Mouse (Mus musculus): ENCODE results near the gene Ankrd44.

The Ankrd44 gene

DNA sequence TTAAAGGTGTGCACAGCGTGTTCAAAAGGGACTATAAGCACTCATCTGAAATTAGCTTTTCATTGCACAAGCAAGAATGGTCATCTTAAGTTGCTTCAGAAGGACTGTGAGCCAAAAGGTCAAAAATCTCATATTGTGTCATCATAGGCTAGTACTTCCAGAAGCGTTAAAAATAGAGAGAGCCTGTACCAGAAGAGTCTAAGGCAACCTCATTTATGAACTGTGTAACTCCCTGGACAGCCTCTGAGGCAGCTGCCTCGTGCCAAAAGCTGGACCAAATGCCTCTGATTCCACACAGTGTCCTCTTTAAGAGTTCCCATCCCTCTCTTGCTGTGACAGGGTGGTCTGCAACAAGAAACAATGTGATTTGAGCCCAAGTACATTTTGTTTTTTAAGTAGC is 176.7 kb downstream of the Ankrd44 start:
- DNase-seq: peak; percentile 28

- peak; percentile 34 for DNase-seq
These were observed 178.3 kb downstream of the Ankrd44 start for GRCm38 (mm10) chr1:54747785-54748420.

DNA sequence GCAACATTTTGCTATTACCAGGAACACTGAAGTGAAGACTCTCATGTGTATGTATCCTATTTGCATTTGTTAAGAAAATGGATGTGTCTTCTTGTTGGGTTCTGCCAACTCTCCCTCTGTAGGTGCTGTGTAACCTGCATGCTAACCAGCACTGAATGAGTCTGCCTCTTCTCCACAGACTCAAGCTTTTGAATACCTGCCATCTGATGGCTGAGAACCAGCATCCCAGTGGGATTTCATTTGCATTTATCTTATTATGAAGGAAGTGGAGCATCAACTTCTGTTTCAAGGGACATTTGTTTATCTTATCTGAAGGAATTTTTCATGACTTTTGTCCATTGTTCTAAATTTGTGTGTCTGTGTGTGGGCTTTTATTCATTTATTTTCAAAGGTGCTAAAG is 180.5 kb downstream of the Ankrd44 start:
- DNase-seq: no peak

GRCm38 (mm10) chr1:54744171-54744570 is 182.0 kb downstream of the Ankrd44 start:
- no peak for DNase-seq

DNA sequence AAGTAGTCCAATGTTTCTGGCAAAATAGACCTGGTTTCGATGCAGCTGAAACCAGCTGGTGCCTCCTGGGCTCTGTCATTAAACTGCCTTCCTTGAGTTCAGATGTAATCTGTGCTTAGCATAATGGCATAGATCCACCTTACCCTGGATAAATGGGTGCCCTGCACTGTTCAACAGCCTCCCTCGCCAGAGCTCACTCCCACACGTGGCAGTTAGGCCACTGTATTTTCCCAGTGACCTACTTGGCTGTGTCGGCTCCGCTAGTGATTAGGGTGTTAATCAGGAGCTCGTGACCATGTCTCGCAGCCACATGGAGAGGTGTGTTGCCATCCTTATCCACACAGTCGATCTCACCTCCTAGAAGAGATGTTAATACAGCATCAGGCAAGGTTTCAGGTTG is 183.1 kb downstream of the Ankrd44 start:
- no peak for DNase-seq

DNA sequence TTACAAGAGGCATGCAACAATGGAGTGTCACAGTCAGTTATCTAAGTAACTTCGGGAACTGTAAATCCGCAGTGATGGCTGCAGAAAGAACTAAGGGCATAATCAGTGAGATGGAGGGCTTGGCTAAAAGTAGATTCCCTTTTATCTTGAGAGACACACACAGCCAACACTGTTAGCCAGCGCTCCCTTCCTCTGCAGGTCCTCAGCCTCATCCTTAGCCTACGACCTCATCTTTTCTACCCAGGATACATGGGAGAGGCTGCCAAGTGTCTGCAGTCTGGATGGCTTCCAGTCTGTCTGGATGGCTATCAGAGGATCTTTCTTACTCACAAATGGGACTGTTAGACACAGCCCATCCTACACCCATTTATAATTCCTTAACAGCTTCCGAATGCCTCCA is 185.3 kb downstream of the Ankrd44 start:
- DNase-seq: peak; percentile 73

GRCm38 (mm10) chr1:54737472-54737871 is 188.7 kb downstream of the Ankrd44 start:
- no peak for DNase-seq

- no peak for DNase-seq
These were observed 191.1 kb downstream of the Ankrd44 start for GRCm38 (mm10) chr1:54734917-54735664.

GRCm38 (mm10) chr1:54729316-54729715 is 196.9 kb downstream of the Ankrd44 start:
- no peak for DNase-seq

GRCm38 (mm10) chr1:54726555-54726954 is 199.6 kb downstream of the Ankrd44 start:
- no peak for DNase-seq

GRCm38 (mm10) chr1:54716921-54717320 is 209.3 kb downstream of the Ankrd44 start:
- no peak for DNase-seq

GRCm38 (mm10) chr1:54715061-54715760 is 211.0 kb downstream of the Ankrd44 start:
- DNase-seq: no peak

GRCm38 (mm10) chr1:54713231-54714173 is 212.7 kb downstream of the Ankrd44 start:
- DNase-seq: no peak

DNA sequence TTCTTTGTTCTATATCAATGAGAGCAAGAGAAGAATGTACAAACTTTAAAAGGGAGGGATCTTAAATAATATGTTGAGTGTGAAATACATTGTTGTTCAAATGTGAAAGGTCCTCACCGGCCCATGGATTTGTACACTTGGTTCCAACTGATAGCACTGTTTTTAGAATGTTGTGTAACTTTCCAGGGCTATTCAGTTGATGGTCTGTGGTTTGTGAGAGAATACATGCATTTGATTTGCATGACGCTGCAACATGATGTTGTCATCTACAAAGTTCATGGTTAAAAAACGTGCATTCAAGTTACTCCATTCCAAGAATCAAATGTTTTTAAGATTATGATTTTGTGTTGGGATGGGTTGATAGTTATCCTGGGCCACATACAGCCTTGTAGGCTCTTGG is 214.6 kb downstream of the Ankrd44 start:
- no peak for DNase-seq

DNA sequence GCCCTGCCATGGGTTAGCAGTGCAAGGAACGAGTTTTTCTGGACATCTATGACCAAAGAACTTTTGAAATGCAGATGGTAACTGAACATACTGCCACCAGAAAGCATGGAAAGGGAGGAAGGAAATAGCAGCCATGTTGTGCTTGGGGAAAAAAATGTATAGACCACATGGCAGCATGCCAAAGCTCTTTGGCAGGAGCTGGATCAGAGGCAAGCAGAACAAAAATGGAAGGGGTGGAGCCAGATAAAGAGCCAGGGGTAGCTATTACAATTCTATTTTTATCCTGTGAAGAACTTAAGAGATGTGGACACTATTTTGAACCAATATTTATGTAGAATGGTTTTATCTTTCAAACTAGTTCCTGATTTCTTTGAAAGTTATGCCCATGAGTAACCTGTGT is 215.6 kb downstream of the Ankrd44 start:
- no peak for DNase-seq

GRCm38 (mm10) chr1:54707888-54708565 is 218.2 kb downstream of the Ankrd44 start:
- DNase-seq: no peak

- no peak for DNase-seq
These were observed 218.9 kb downstream of the Ankrd44 start for GRCm38 (mm10) chr1:54707036-54707887.

DNA sequence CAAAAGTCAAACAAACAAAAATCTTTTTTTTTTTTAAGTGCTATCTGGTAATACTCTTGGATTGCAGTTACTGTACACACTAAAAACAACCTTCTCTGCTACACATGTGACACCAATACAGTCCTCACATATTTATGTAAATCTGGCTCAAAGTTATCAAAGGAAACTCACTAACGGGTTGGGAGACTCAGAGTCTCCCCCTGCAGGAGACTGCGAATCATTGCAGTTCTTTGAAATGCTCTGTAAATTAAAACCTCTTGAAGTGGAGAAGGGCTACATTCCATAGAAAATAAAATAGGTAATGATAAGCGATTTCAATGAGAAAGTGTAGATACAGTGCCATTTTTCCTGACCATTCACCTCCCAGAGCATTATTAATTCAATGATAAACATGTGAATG is 219.6 kb downstream of the Ankrd44 start:
- DNase-seq: no peak

DNA sequence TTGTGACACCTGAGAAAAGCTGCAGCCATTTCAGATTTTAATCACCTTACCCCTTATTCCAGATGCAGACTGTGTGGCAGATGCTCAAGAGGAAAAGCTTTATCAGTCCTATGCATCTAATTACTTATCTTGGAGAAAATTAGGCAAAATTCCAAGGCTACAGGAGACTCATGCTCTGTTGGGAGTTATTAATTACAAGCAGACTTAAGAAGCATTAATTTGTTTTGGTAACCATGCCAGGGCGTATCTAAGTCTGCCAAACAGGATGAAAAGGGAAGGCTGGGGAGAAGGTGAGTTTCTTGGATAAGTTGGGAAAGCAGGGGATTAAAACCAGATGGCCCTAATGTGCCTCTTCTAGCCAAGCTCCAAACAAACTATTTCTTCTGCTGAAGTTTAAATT is 222.7 kb downstream of the Ankrd44 start:
- DNase-seq: no peak

- no peak for DNase-seq
These were observed 223.3 kb downstream of the Ankrd44 start for GRCm38 (mm10) chr1:54702918-54703317.

DNA sequence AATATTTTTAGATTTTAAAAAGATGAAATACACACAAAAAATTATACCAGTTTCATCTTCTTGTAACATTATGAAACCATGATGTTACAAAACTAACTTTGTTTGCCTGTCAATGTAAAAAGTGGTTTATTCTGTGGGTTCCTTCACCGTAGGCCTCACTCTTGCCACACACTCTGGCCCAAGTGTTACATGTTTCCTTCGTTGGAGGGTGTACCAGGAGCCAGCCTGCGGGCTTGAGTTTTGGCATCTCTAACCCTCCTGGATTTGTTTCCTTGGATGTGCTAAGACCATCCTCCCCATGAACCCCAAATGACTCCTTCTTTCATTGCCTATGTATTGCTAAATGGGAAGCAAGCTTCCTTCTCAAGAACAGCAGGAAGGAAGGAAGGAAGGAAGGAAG is 230.8 kb downstream of the Ankrd44 start:
- no peak for DNase-seq
